Mouse (Mus musculus) liver, embryonic 14.5 days (tissue): ENCODE measurements around the gene Wdr45b. TPM values are rescaled to one million over a fixed set of nuclear protein-coding genes. Genes with fewer than 3 reads are reported as not detected.

Source experiments
- ATAC-seq: fragments of 200-750 bp; cut with Nextera tagmentation; 2 replicates; pipeline ENCODE4 v1.8.0; 2017; ENCODE audit warnings: moderate number of reproducible peaks, mild to moderate bottlenecking, moderate library complexity; ENCODE audit not compliant: insufficient read depth
- DNase-seq, 3 experiments: peaks; one replicate each; pipeline ENCODE4 v3.0.0-alpha.2; 2012 to 2013; ENCODE audit warnings: low read depth in 3 of 3, low spot score in 3 of 3
- H3K27ac ChIP-seq: fragments of 300-500 bp; sonication (generic); 2 replicates; pipeline ENCODE4 v1.5.1; 2014; ENCODE audit warnings: moderate library complexity, mild to moderate bottlenecking, control low read depth, inconsistent platforms
- H3K27me3 ChIP-seq: fragments of 300-500 bp; sonication (generic); 2 replicates; pipeline ENCODE4 v1.6.1; 2014; ENCODE audit warnings: mild to moderate bottlenecking, low read length, moderate library complexity; ENCODE audit not compliant: control insufficient read depth, insufficient read depth
- H3K36me3 ChIP-seq: fragments of 300-500 bp; sonication (generic); replicated peaks from 2 replicates; pipeline ENCODE4 v1.6.1; 2014; ENCODE audit warnings: low read depth; ENCODE audit not compliant: control insufficient read depth, insufficient read depth
- H3K4me1 ChIP-seq, 2 experiments: fragments of 200-500 bp in 1 of 2; fragments of 300-500 bp in 1 of 2; sonication (generic) in 1 of 2; replicated peaks; 2 replicates each; pipeline ENCODE4 v1.6.1; 2012 to 2014; ENCODE audit warnings: antibody characterized with exemption in 1 of 2, inconsistent platforms in 1 of 2, low read length in 1 of 2; ENCODE audit not compliant: control insufficient read depth in 2 of 2, insufficient read depth in 2 of 2
- H3K4me2 ChIP-seq: fragments of 300-500 bp; sonication (generic); 2 replicates; pipeline ENCODE4 v1.6.1; 2014; ENCODE audit warnings: low read depth, mild to moderate bottlenecking, control low read depth, moderate library complexity
- H3K4me3 ChIP-seq, 2 experiments: fragments of 200-500 bp in 1 of 2; fragments of 300-500 bp in 1 of 2; sonication (generic) in 1 of 2; 2 replicates each; pipeline ENCODE4 v1.5.1; 2012 to 2014; ENCODE audit warnings: low read depth in 2 of 2, low read length in 2 of 2, mild to moderate bottlenecking in 2 of 2, control low read depth in 1 of 2, inconsistent platforms in 1 of 2, moderate library complexity in 1 of 2; ENCODE audit not compliant: insufficient read depth in 1 of 2
- H3K9ac ChIP-seq: fragments of 300-500 bp; sonication (generic); replicated peaks from 2 replicates; pipeline ENCODE4 v1.6.1; 2014; ENCODE audit warnings: mild to moderate bottlenecking, control low read depth, moderate library complexity
- H3K9me3 ChIP-seq: fragments of 300-500 bp; sonication (generic); 2 replicates; pipeline ENCODE4 v1.6.1; 2016; ENCODE audit warnings: low read length, mixed read lengths; ENCODE audit not compliant: control insufficient read depth
- CTCF ChIP-seq: IDR thresholded peaks from 2 replicates; pipeline ENCODE4 v1.5.1; 2016; ENCODE audit warnings: antibody characterized with exemption, low read depth, control low read depth
- EP300 ChIP-seq: IDR thresholded peaks from 2 replicates; pipeline ENCODE4 v1.6.1; 2016; ENCODE audit warnings: antibody characterized with exemption, low read depth
- WGBS: fragments of 180-500 bp; shearing (Covaris S2); extraction: QIAGEN DNeasy Blood & Tissue Kit; methylation state at CpG from one replicate; pipeline ENCODE4 v1.1.7; 2014; ENCODE audit not compliant: insufficient replicate concordance; 5-methylcytosine and 5-hydroxymethylcytosine counted together
- polyA plus RNA-seq, 2 experiments: library from polyadenylated mRNA; depleted of rRNA in 1 of 2; stranded (reverse) in 1 of 2; unstranded in 1 of 2; fragments of >200 nt; fragmentation: Nextera tagmentation in 1 of 2; extraction: Ambion mirVana in 1 of 2; gene quantifications; 2 replicates each; pipeline versions ENCODE4 v1.2.1 to v1.2.3; 2012 to 2014

Gene Wdr45b
- polyA plus RNA-seq (2012; rRNA removed) (13.9 and 15.3 TPM in 2 replicates), polyA plus RNA-seq (2014; fragmentation: Nextera tagmentation; extraction: Ambion mirVana) (19.5 and 19.7 TPM in 2 replicates)

GRCm38 (mm10) chr11:121354091-121354707 is at the start of gene Wdr45b:
Gene Wdr45b (minus strand): TSS chr11:121354445.
- peak; percentile 99 for ATAC-seq
- WGBS: under 1% methylated on average over 69 of the region's 69 CpGs

GRCm38 (mm10) chr11:121392405-121392804 is 38.2 kb upstream of the Wdr45b start:
- H3K4me1 ChIP-seq: peaks cover 2 to 5% of the 10 kb centered on the region in 2 experiments; a peak in 1 of 4 replicates
- no peak overlapping the region for H3K4me3 ChIP-seq
- H3K9me3 ChIP-seq: no peaks in the 10 kb centered on the region
- H3K9ac ChIP-seq: no peak overlapping the region
- WGBS: 35% methylated on average over 3 of the region's 3 CpGs
- no peak for ATAC-seq
- TF ChIP-seq CTCF (no peak), EP300 (0 out of 2 replicates have a peak, but pooled peaks have one; percentile 12)
- no peaks in the 10 kb centered on the region for H3K36me3 ChIP-seq
- no peaks in the 10 kb centered on the region for H3K27me3 ChIP-seq
- DNase-seq: no peak
- no peak overlapping the region for H3K27ac ChIP-seq
- H3K4me2 ChIP-seq: no peak overlapping the region

More at GRCm38 (mm10) chr11:121354091-121354707, at the start of gene Wdr45b:
- H3K9ac ChIP-seq: peak within 1 kb of the TSS; percentile 97
- H3K9me3 ChIP-seq: no peaks in the 10 kb centered on the region
- peak within 1 kb of the TSS; percentile 73 for H3K27ac ChIP-seq
- no peaks in the 10 kb centered on the region; the same call in 1 of the 2 replicates for H3K36me3 ChIP-seq
- H3K4me3 ChIP-seq: peak within 1 kb of the TSS; percentile 88 to 94
- peak within 1 kb of the TSS; percentile 79 for H3K4me2 ChIP-seq
- peak; percentile 94 to 97 (median 96) for DNase-seq
- TF ChIP-seq EP300 (no peak), CTCF (no peak)
- H3K27me3 ChIP-seq: no peaks in the 10 kb centered on the region
- peaks cover 12 to 15% of the 10 kb centered on the region in 2 experiments for H3K4me1 ChIP-seq

GRCm38 (mm10) chr11:121390793-121391192 is 36.5 kb upstream of the Wdr45b start:
- ATAC-seq: no peak
- peaks cover 2 to 6% of the 10 kb centered on the region in 2 experiments; a peak in 1 of 4 replicates for H3K4me1 ChIP-seq
- no peak overlapping the region for H3K4me2 ChIP-seq
- no peak overlapping the region for H3K4me3 ChIP-seq
- no peaks in the 10 kb centered on the region for H3K27me3 ChIP-seq
- 22% methylated on average over 3 of the region's 3 CpGs for WGBS
- H3K9ac ChIP-seq: no peak overlapping the region
- no peak for DNase-seq
- H3K9me3 ChIP-seq: no peaks in the 10 kb centered on the region
- H3K36me3 ChIP-seq: no peaks in the 10 kb centered on the region
- no peak overlapping the region for H3K27ac ChIP-seq
- TF ChIP-seq CTCF (no peak), EP300 (no peak)

- no peaks in the 10 kb centered on the region for H3K9me3 ChIP-seq
- H3K36me3 ChIP-seq: no peaks in the 10 kb centered on the region
- peaks cover 2 to 6% of the 10 kb centered on the region in 2 experiments; a peak in 1 of 4 replicates for H3K4me1 ChIP-seq
- ATAC-seq (no peak), DNase-seq (no peak)
- no peak for TF ChIP-seq EP300
- 0 out of 2 replicates have a peak, but pooled peaks have one; percentile 6 for TF ChIP-seq CTCF
- no peaks in the 10 kb centered on the region; the same call in 1 of the 2 replicates for H3K27me3 ChIP-seq
- H3K4me3 ChIP-seq: peak overlapping the region in 1 of 2 experiments; percentile 66; a peak in 2 of 4 replicates
- 17% methylated on average over 6 of the region's 6 CpGs for WGBS
- H3K27ac ChIP-seq: no peak overlapping the region
- no peak overlapping the region for H3K9ac ChIP-seq
- H3K4me2 ChIP-seq: peak overlapping the region; percentile 91
Measured at GRCm38 (mm10) chr11:121388554-121388945, 34.3 kb upstream of the Wdr45b start.

- Histone ChIP-seq H3K4me1 (peaks cover 2 to 6% of the 10 kb centered on the region in 2 experiments; a peak in 1 of 4 replicates), H3K36me3 (no peaks in the 10 kb centered on the region), H3K27me3 (no peaks in the 10 kb centered on the region; the same call in 1 of the 2 replicates), H3K4me3 (peak within 1 kb of the TSS; percentile 37 to 66), H3K9ac (peak within 1 kb of the TSS; percentile 58), H3K9me3 (no peaks in the 10 kb centered on the region), H3K4me2 (peak within 1 kb of the TSS; percentile 91), H3K27ac (no peak within 1 kb of the TSS)
- TF ChIP-seq CTCF (peak; percentile 5; the same call in 1 of the 2 replicates), EP300 (no peak)
- 1% methylated on average over 61 of the region's 61 CpGs for WGBS
- ATAC-seq (peak; percentile 99), DNase-seq (peak; percentile 74 to 94 (median 81))
Measured at GRCm38 (mm10) chr11:121387750-121388553, 33.7 kb upstream of the Wdr45b start, which contains the start of gene Rab40b. Gene Rab40b (minus strand): TSS chr11:121388251.
